Mouse (Mus musculus): Measurements from ENCODE around the gene Dzip3.

DNA sequence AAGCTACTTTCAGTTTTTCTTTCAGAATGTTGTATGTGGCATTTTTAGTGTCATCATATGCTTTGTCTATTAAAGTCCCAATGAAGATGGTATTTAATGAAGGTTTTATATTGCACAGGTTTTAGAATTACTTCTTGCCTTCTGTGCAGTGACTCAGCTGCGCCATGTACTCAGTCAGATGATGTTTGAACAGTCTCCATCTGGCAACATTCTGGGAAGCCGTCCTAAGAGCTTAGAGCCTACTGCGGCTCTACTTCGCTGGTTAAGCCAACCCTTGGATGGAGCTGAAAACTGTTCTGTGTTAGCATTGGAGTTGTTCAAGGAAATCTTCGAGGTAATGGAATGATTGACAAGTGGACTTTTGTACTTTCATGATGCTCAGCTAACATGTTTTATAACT, 10.2 kb upstream of the Dzip3 start:
- no peak for TF ChIP-seq CTCF (IDR thresholded peaks at IDR 0.05)
- no peak for TF ChIP-seq EP300 (IDR thresholded peaks at IDR 0.05)
